Mouse (Mus musculus) natural killer cell, adult 2 months (primary cell): ENCODE results near the gene Glipr1l3.
"Not testable (repeated sequence)": the region's sequence is repeated elsewhere in the genome, so short reads cannot be mapped to it uniquely, and the experiment has no call there.

ENCODE experiments used
- DNase-seq, 2 experiments: peaks; one replicate each; pipeline ENCODE4 v3.0.0; 2022; ENCODE audit warnings: low spot score in 2 of 2

Gene Glipr1l3

GRCm38 (mm10) chr10:112159882-112160560 is at the start of gene Glipr1l3:
Gene Glipr1l3 (minus strand): TSS chr10:112160327.
- peak in 1 of 2 experiments; percentile 19 for DNase-seq

GRCm38 (mm10) chr10:112203463-112203862 is 43.3 kb upstream of the Glipr1l3 start:
- DNase-seq, result no peak

- not testable (repeated sequence) for DNase-seq
Measured at GRCm38 (mm10) chr10:112193919-112194318, 33.8 kb upstream of the Glipr1l3 start.

GRCm38 (mm10) chr10:112177027-112177426 is 16.9 kb upstream of the Glipr1l3 start:
- DNase-seq, result not testable (repeated sequence)

GRCm38 (mm10) chr10:112163168-112163766 is 3.1 kb upstream of the Glipr1l3 start, which contains the start of gene Caps2:
Gene Caps2 (plus strand): TSS chr10:112163621.
- DNase-seq, result no peak

- no peak for DNase-seq
Measured at GRCm38 (mm10) chr10:112139834-112140233, 20.3 kb downstream of the Glipr1l3 start.

- DNase-seq, result no peak
Measured at GRCm38 (mm10) chr10:112138871-112139430, 21.2 kb downstream of the Glipr1l3 start.

- no peak for DNase-seq
Measured at GRCm38 (mm10) chr10:112138050-112138870, 21.9 kb downstream of the Glipr1l3 start.

GRCm38 (mm10) chr10:112132194-112132593 is 27.9 kb downstream of the Glipr1l3 start:
- no peak for DNase-seq

- DNase-seq, result not testable (repeated sequence)
Measured at GRCm38 (mm10) chr10:112127682-112128230, 32.4 kb downstream of the Glipr1l3 start.

GRCm38 (mm10) chr10:112125090-112125489 is 35.0 kb downstream of the Glipr1l3 start:
- not testable (repeated sequence) for DNase-seq

- DNase-seq, result no peak
Measured at GRCm38 (mm10) chr10:112110401-112110800, 49.7 kb downstream of the Glipr1l3 start.

GRCm38 (mm10) chr10:112105785-112106184 is 54.3 kb downstream of the Glipr1l3 start:
- peak; percentile 57 to 71 for DNase-seq
